Mouse (Mus musculus): ENCODE results near the gene Ndufb10. TPM values are rescaled to one million over a fixed set of nuclear protein-coding genes. Genes with fewer than 3 reads are reported as not detected.
A peak's percentile ranks its signal among the peaks of the same experiment; 100 is the strongest.

Gene Ndufb10
- polyA plus RNA-seq, 1 experiment = 519 TPM

- Histone ChIP-seq H3K27me3 (replicated peaks) (no peaks in the 10 kb centered on the region), H3K36me3 (replicated peaks; ENCODE audit: low read length) (peaks cover 21% of the 10 kb centered on the region), H3K4me1 (peaks cover 26% of the 10 kb centered on the region), H3K9me3 (no peaks in the 10 kb centered on the region), H3K4me3 (replicated peaks) (peak overlapping the region; percentile 73)
- TF ChIP-seq GATA1 (IDR thresholded peaks at IDR 0.05; ENCODE audit: borderline replicate concordance, low read length) (no peak), FLI1 (IDR thresholded peaks at IDR 0.05; ENCODE audit: low read length) (no peak)
These were observed 15.6 kb downstream of the Ndufb10 start for GRCm38 (mm10) chr17:24708646-24709045.

- Histone ChIP-seq H3K4me1 (peaks cover 26% of the 10 kb centered on the region), H3K4me3 (replicated peaks) (peak overlapping the region; percentile 97), H3K27me3 (replicated peaks) (no peaks in the 10 kb centered on the region), H3K9me3 (no peaks in the 10 kb centered on the region), H3K36me3 (replicated peaks; ENCODE audit: low read length) (peaks cover 23% of the 10 kb centered on the region)
- TF ChIP-seq GATA1 (IDR thresholded peaks at IDR 0.05; ENCODE audit: borderline replicate concordance, low read length) = no peak
- no peak for TF ChIP-seq FLI1 (IDR thresholded peaks at IDR 0.05; ENCODE audit: low read length)
These were observed 16.4 kb downstream of the Ndufb10 start for GRCm38 (mm10) chr17:24707801-24708425.

- peaks cover 26% of the 10 kb centered on the region for H3K4me1 ChIP-seq
- no peak for TF ChIP-seq FLI1 (IDR thresholded peaks at IDR 0.05; ENCODE audit: low read length)
- no peak for TF ChIP-seq GATA1 (IDR thresholded peaks at IDR 0.05; ENCODE audit: borderline replicate concordance, low read length)
- H3K9me3 ChIP-seq = no peaks in the 10 kb centered on the region
- peaks cover 29% of the 10 kb centered on the region for H3K36me3 ChIP-seq (replicated peaks; ENCODE audit: low read length)
- no peaks in the 10 kb centered on the region for H3K27me3 ChIP-seq (replicated peaks)
- H3K4me3 ChIP-seq (replicated peaks) = peak within 1 kb of the TSS; percentile 97
These were observed 17.1 kb downstream of the Ndufb10 start, which contains the start of gene Tbl3 for GRCm38 (mm10) chr17:24706982-24707800. TSS of gene Tbl3 (minus strand) at chr17:24707660.

- Histone ChIP-seq H3K4me3 (replicated peaks) (no peak overlapping the region), H3K36me3 (replicated peaks; ENCODE audit: low read length) (peaks cover 43% of the 10 kb centered on the region), H3K9me3 (no peaks in the 10 kb centered on the region)
These were observed 18.5 kb downstream of the Ndufb10 start for GRCm38 (mm10) chr17:24705821-24706220.

GRCm38 (mm10) chr17:24701251-24701650 lies 23.0 kb downstream of the Ndufb10 start:
- no peak overlapping the region for H3K4me3 ChIP-seq (replicated peaks)

More at GRCm38 (mm10) chr17:24705821-24706220, 18.5 kb downstream of the Ndufb10 start:
- peaks cover 26% of the 10 kb centered on the region for H3K4me1 ChIP-seq
- H3K27me3 ChIP-seq (replicated peaks) = no peaks in the 10 kb centered on the region
- TF ChIP-seq FLI1 (IDR thresholded peaks at IDR 0.05; ENCODE audit: low read length) (no peak), GATA1 (IDR thresholded peaks at IDR 0.05; ENCODE audit: borderline replicate concordance, low read length) (no peak)

GRCm38 (mm10) chr17:24699473-24699872 lies 24.8 kb downstream of the Ndufb10 start:
- no peak for TF ChIP-seq FLI1 (IDR thresholded peaks at IDR 0.05; ENCODE audit: low read length)
- TF ChIP-seq GATA1 (IDR thresholded peaks at IDR 0.05; ENCODE audit: borderline replicate concordance, low read length) = no peak
- H3K4me1 ChIP-seq = peaks cover 35% of the 10 kb centered on the region
- H3K36me3 ChIP-seq (replicated peaks; ENCODE audit: low read length) = peaks cover 52% of the 10 kb centered on the region
- no peaks in the 10 kb centered on the region for H3K27me3 ChIP-seq (replicated peaks)
- H3K9me3 ChIP-seq = no peaks in the 10 kb centered on the region
- no peak overlapping the region for H3K4me3 ChIP-seq (replicated peaks)

More at GRCm38 (mm10) chr17:24701251-24701650, 23.0 kb downstream of the Ndufb10 start:
- Histone ChIP-seq H3K4me1 (peaks cover 39% of the 10 kb centered on the region), H3K9me3 (no peaks in the 10 kb centered on the region), H3K36me3 (replicated peaks; ENCODE audit: low read length) (peaks cover 63% of the 10 kb centered on the region), H3K27me3 (replicated peaks) (no peaks in the 10 kb centered on the region)
- TF ChIP-seq FLI1 (IDR thresholded peaks at IDR 0.05; ENCODE audit: low read length) = no peak
- no peak for TF ChIP-seq GATA1 (IDR thresholded peaks at IDR 0.05; ENCODE audit: borderline replicate concordance, low read length)

- Histone ChIP-seq H3K9me3 (no peaks in the 10 kb centered on the region), H3K4me3 (replicated peaks) (no peak overlapping the region), H3K27me3 (replicated peaks) (no peaks in the 10 kb centered on the region), H3K36me3 (replicated peaks; ENCODE audit: low read length) (peaks cover 49% of the 10 kb centered on the region), H3K4me1 (peaks cover 37% of the 10 kb centered on the region)
- TF ChIP-seq GATA1 (IDR thresholded peaks at IDR 0.05; ENCODE audit: borderline replicate concordance, low read length) (no peak), FLI1 (IDR thresholded peaks at IDR 0.05; ENCODE audit: low read length) (no peak)
These were observed 25.6 kb downstream of the Ndufb10 start for GRCm38 (mm10) chr17:24698715-24699114.

- Histone ChIP-seq H3K9me3 (no peaks in the 10 kb centered on the region), H3K27me3 (replicated peaks) (no peaks in the 10 kb centered on the region), H3K4me1 (peaks cover 41% of the 10 kb centered on the region), H3K36me3 (replicated peaks; ENCODE audit: low read length) (peaks cover 51% of the 10 kb centered on the region), H3K4me3 (replicated peaks) (no peak overlapping the region)
- no peak for TF ChIP-seq GATA1 (IDR thresholded peaks at IDR 0.05; ENCODE audit: borderline replicate concordance, low read length)
- no peak for TF ChIP-seq FLI1 (IDR thresholded peaks at IDR 0.05; ENCODE audit: low read length)
These were observed 26.3 kb downstream of the Ndufb10 start for GRCm38 (mm10) chr17:24697985-24698384.

- peaks cover 44% of the 10 kb centered on the region for H3K36me3 ChIP-seq (replicated peaks; ENCODE audit: low read length)
- peaks cover 53% of the 10 kb centered on the region for H3K4me1 ChIP-seq
- TF ChIP-seq FLI1 (IDR thresholded peaks at IDR 0.05; ENCODE audit: low read length) (no peak), GATA1 (IDR thresholded peaks at IDR 0.05; ENCODE audit: borderline replicate concordance, low read length) (no peak)
- no peaks in the 10 kb centered on the region for H3K27me3 ChIP-seq (replicated peaks)
- peak within 1 kb of the TSS; percentile 99 for H3K4me3 ChIP-seq (replicated peaks)
- H3K9me3 ChIP-seq = no peaks in the 10 kb centered on the region
These were observed 28.1 kb downstream of the Ndufb10 start, which contains the start of the genes Gfer and Noxo1 for GRCm38 (mm10) chr17:24696011-24696697. TSS of gene Gfer (minus strand) at chr17:24696156. TSS of gene Noxo1 (plus strand) at chr17:24696234.
